Mouse (Mus musculus): ENCODE data around the gene Ssr2. TPM values are rescaled to one million over a fixed set of nuclear protein-coding genes. Genes with fewer than 3 reads are reported as not detected.

The Ssr2 gene
- polyA plus RNA-seq, 1 experiment from 2014 or later: 384 TPM

- ATAC-seq: no peak
- H3K27me3 ChIP-seq (replicated peaks; ENCODE audit: insufficient read depth, low read length): no peaks in the 10 kb centered on the region
- H3K4me1 ChIP-seq (ENCODE audit: insufficient read depth, low read depth, low read length): no peaks in the 10 kb centered on the region
- H3K36me3 ChIP-seq (ENCODE audit: insufficient read depth, low read length): no peaks in the 10 kb centered on the region
- H3K9me3 ChIP-seq (ENCODE audit: low read length): no peaks in the 10 kb centered on the region
- DNase-seq (ENCODE audit: low spot score): peak; percentile 4
- no peak overlapping the region for H3K4me3 ChIP-seq (ENCODE audit: low read depth, low read length)
- TF ChIP-seq CTCF (IDR thresholded peaks at IDR 0.05) (no peak), EP300 (IDR thresholded peaks at IDR 0.05) (no peak)
- H3K9ac ChIP-seq (replicated peaks; ENCODE audit: low read depth): no peak overlapping the region
- no peak overlapping the region for H3K4me2 ChIP-seq (replicated peaks; ENCODE audit: low read depth, low read length)
- WGBS: 62% methylated on average over 20 of the region's 20 CpGs
- no peak overlapping the region for H3K27ac ChIP-seq (ENCODE audit: low read length)
Observed at GRCm38 (mm10) chr3:88544955-88545591, 30.6 kb upstream of the Ssr2 start.

- H3K4me1 ChIP-seq (ENCODE audit: insufficient read depth, low read depth, low read length): peaks cover under 1% of the 10 kb centered on the region; the same call in 1 of the 2 replicates
- no peak overlapping the region for H3K9ac ChIP-seq (replicated peaks; ENCODE audit: low read depth)
- H3K4me3 ChIP-seq (ENCODE audit: low read depth, low read length): no peak overlapping the region
- peak; percentile 53 for DNase-seq (ENCODE audit: low spot score)
- no peaks in the 10 kb centered on the region for H3K27me3 ChIP-seq (replicated peaks; ENCODE audit: insufficient read depth, low read length)
- peak; percentile 29; the same call in 1 of the 2 replicates for ATAC-seq
- WGBS: 57% methylated on average over 6 of the region's 6 CpGs
- H3K4me2 ChIP-seq (replicated peaks; ENCODE audit: low read depth, low read length): 0 out of 2 replicates have a peak overlapping the region, but pooled peaks have one; percentile 19
- TF ChIP-seq EP300 (IDR thresholded peaks at IDR 0.05): no peak
- no peaks in the 10 kb centered on the region for H3K36me3 ChIP-seq (ENCODE audit: insufficient read depth, low read length)
- H3K27ac ChIP-seq (ENCODE audit: low read length): peak overlapping the region; percentile 47
- no peaks in the 10 kb centered on the region for H3K9me3 ChIP-seq (ENCODE audit: low read length)
Observed at GRCm38 (mm10) chr3:88546674-88547418, 28.8 kb upstream of the Ssr2 start.

GRCm38 (mm10) chr3:88548180-88548917, 27.3 kb upstream of the Ssr2 start, which contains the start of gene Rab25:
Rab25 (minus strand) TSS chr3:88548300.
- DNase-seq (ENCODE audit: low spot score): peak; percentile 91
- H3K9ac ChIP-seq (replicated peaks; ENCODE audit: low read depth): peak within 1 kb of the TSS; percentile 23; the same call in 1 of the 2 replicates
- peaks cover 6% of the 10 kb centered on the region; the same call in 1 of the 2 replicates for H3K4me1 ChIP-seq (ENCODE audit: insufficient read depth, low read depth, low read length)
- no peaks in the 10 kb centered on the region for H3K9me3 ChIP-seq (ENCODE audit: low read length)
- H3K27ac ChIP-seq (ENCODE audit: low read length): peak within 1 kb of the TSS; percentile 89
- ATAC-seq: peak; percentile 53
- no peaks in the 10 kb centered on the region for H3K36me3 ChIP-seq (ENCODE audit: insufficient read depth, low read length)
- H3K4me2 ChIP-seq (replicated peaks; ENCODE audit: low read depth, low read length): peak within 1 kb of the TSS; percentile 48
- peak within 1 kb of the TSS; percentile 10; the same call in 1 of the 2 replicates for H3K4me3 ChIP-seq (ENCODE audit: low read depth, low read length)
- TF ChIP-seq CTCF (IDR thresholded peaks at IDR 0.05) (no peak), EP300 (IDR thresholded peaks at IDR 0.05) (peak; percentile 17; the same call in 1 of the 2 replicates)
- H3K27me3 ChIP-seq (replicated peaks; ENCODE audit: insufficient read depth, low read length): no peaks in the 10 kb centered on the region
- 36% methylated on average over 18 of the region's 18 CpGs for WGBS

GRCm38 (mm10) chr3:88551586-88551985, 24.1 kb upstream of the Ssr2 start:
- Histone ChIP-seq H3K27ac (ENCODE audit: low read length) (peak overlapping the region; percentile 94; the same call in 1 of the 2 replicates), H3K4me3 (ENCODE audit: low read depth, low read length) (no peak overlapping the region)
- no peak for DNase-seq (ENCODE audit: low spot score)

GRCm38 (mm10) chr3:88552082-88552645, 23.5 kb upstream of the Ssr2 start:
- no peaks in the 10 kb centered on the region for H3K27me3 ChIP-seq (replicated peaks; ENCODE audit: insufficient read depth, low read length)
- H3K27ac ChIP-seq (ENCODE audit: low read length): peak overlapping the region; percentile 94
- peaks cover 11% of the 10 kb centered on the region; the same call in 1 of the 2 replicates for H3K4me1 ChIP-seq (ENCODE audit: insufficient read depth, low read depth, low read length)
- 11% methylated on average over 16 of the region's 16 CpGs for WGBS
- H3K9me3 ChIP-seq (ENCODE audit: low read length): no peaks in the 10 kb centered on the region
- peak overlapping the region; percentile 98 for H3K4me2 ChIP-seq (replicated peaks; ENCODE audit: low read depth, low read length)
- ATAC-seq (no peak), DNase-seq (ENCODE audit: low spot score) (no peak)
- peak overlapping the region; percentile 84 for H3K4me3 ChIP-seq (ENCODE audit: low read depth, low read length)
- TF ChIP-seq CTCF (IDR thresholded peaks at IDR 0.05): no peak
- TF ChIP-seq EP300 (IDR thresholded peaks at IDR 0.05): peak; percentile 57
- peak overlapping the region; percentile 58 for H3K9ac ChIP-seq (replicated peaks; ENCODE audit: low read depth)
- H3K36me3 ChIP-seq (ENCODE audit: insufficient read depth, low read length): 0 out of 2 replicates have a peak, but pooled peaks cover 9% of the 10 kb centered on the region

More at GRCm38 (mm10) chr3:88551586-88551985, 24.1 kb upstream of the Ssr2 start:
- peak overlapping the region; percentile 98; the same call in 1 of the 2 replicates for H3K4me2 ChIP-seq (replicated peaks; ENCODE audit: low read depth, low read length)
- 73% methylated on average over 4 of the region's 4 CpGs for WGBS
- peaks cover 11% of the 10 kb centered on the region; the same call in 1 of the 2 replicates for H3K4me1 ChIP-seq (ENCODE audit: insufficient read depth, low read depth, low read length)
- no peaks in the 10 kb centered on the region for H3K27me3 ChIP-seq (replicated peaks; ENCODE audit: insufficient read depth, low read length)
- no peak for TF ChIP-seq CTCF (IDR thresholded peaks at IDR 0.05)
- no peak for TF ChIP-seq EP300 (IDR thresholded peaks at IDR 0.05)
- H3K9ac ChIP-seq (replicated peaks; ENCODE audit: low read depth): peak overlapping the region; percentile 58
- H3K9me3 ChIP-seq (ENCODE audit: low read length): no peaks in the 10 kb centered on the region
- H3K36me3 ChIP-seq (ENCODE audit: insufficient read depth, low read length): 0 out of 2 replicates have a peak, but pooled peaks cover 5% of the 10 kb centered on the region
- ATAC-seq: no peak

All from lung, postnatal 0 days (tissue).